Mouse (Mus musculus) stomach, embryonic 16.5 days (tissue): ENCODE results near the gene Ptpn3. TPM values are rescaled to one million over a fixed set of nuclear protein-coding genes. Genes with fewer than 3 reads are reported as not detected.
"Not testable (repeated sequence)": the region's sequence is repeated elsewhere in the genome, so short reads cannot be mapped to it uniquely, and the experiment has no call there.

ENCODE experiments used
- ATAC-seq: fragments of 200-750 bp; cut with Nextera tagmentation; 2 replicates; pipeline ENCODE4 v1.8.0; 2017; ENCODE audit warnings: moderate number of reproducible peaks, moderate TSS enrichment; ENCODE audit not compliant: insufficient read depth, low FRiP score
- H3K27ac ChIP-seq: fragments of 300-500 bp; sonication (generic); 2 replicates; pipeline ENCODE4 v1.5.1; 2014; ENCODE audit warnings: low read length
- H3K27me3 ChIP-seq: fragments of 300-500 bp; sonication (generic); 2 replicates; pipeline ENCODE4 v1.6.1; 2014; ENCODE audit warnings: low read length, control low read depth, mixed read lengths; ENCODE audit not compliant: control insufficient read depth, insufficient read depth
- H3K36me3 ChIP-seq: fragments of 300-500 bp; sonication (generic); 2 replicates; pipeline ENCODE4 v1.6.1; 2014; ENCODE audit warnings: low read length; ENCODE audit not compliant: control insufficient read depth, insufficient read depth
- H3K4me1 ChIP-seq: fragments of 300-500 bp; sonication (generic); 2 replicates; pipeline ENCODE4 v1.6.1; 2014; ENCODE audit warnings: low read length, control low read depth, mixed read lengths; ENCODE audit not compliant: control insufficient read depth, insufficient read depth
- H3K4me2 ChIP-seq: fragments of 300-500 bp; sonication (generic); 2 replicates; pipeline ENCODE4 v1.6.1; 2014; ENCODE audit warnings: low read depth, low read length, mixed read lengths
- H3K4me3 ChIP-seq: fragments of 300-500 bp; sonication (generic); replicated peaks from 2 replicates; pipeline ENCODE4 v1.5.1; 2014; ENCODE audit warnings: mild to moderate bottlenecking, low read length
- H3K9ac ChIP-seq: fragments of 300-500 bp; sonication (generic); 2 replicates; pipeline ENCODE4 v1.6.1; 2014; ENCODE audit warnings: low read length
- H3K9me3 ChIP-seq: fragments of 300-500 bp; sonication (generic); replicated peaks from 2 replicates; pipeline ENCODE4 v1.6.1; 2016; ENCODE audit warnings: low read length, control low read depth; ENCODE audit not compliant: control insufficient read depth
- WGBS: fragments of 180-500 bp; shearing (Covaris S2); extraction: QIAGEN DNeasy Blood & Tissue Kit; methylation state at CpG from one replicate; pipeline ENCODE4 v1.1.7; 2014; 5-methylcytosine and 5-hydroxymethylcytosine counted together
- polyA plus RNA-seq: library from polyadenylated mRNA; unstranded; fragments of >200 nt; fragmentation: Nextera tagmentation; extraction: Ambion mirVana; gene quantifications from 2 replicates; pipeline ENCODE4 v1.2.1, GENCODE M21; 2015

The Ptpn3 gene
- polyA plus RNA-seq, 1 experiment from 2014 or later: 7.1 TPM

DNA sequence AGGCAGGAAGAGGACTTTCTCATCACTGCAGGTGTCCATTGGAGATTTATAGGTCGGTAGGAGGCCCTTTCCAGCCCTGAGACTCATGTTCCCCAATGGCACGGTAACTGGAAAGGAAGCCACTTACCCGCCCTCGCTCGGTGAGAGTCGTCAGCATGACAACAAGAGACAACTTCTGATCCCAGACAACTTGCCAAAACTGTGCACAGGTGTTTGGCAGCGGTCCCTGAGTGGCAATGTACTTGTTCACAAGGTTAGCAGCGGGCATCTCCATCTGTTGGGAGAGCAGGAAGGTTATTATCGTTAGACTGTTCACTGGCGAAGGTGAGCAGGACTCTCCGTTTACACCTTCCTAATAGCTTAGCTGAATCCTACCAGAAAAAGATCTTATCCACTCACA, 96.9 kb downstream of the Ptpn3 start:
- WGBS: 85% methylated on average over 11 of the region's 11 CpGs
- no peak overlapping the region for H3K4me2 ChIP-seq
- no peak overlapping the region for H3K4me3 ChIP-seq
- ATAC-seq: no peak
- H3K9ac ChIP-seq: no peak overlapping the region
- no peaks in the 10 kb centered on the region for H3K4me1 ChIP-seq
- no peaks in the 10 kb centered on the region for H3K27me3 ChIP-seq
- H3K27ac ChIP-seq: peak overlapping the region; percentile 30; the same call in 1 of the 2 replicates
- H3K9me3 ChIP-seq: no peaks in the 10 kb centered on the region
- no peaks in the 10 kb centered on the region for H3K36me3 ChIP-seq

DNA sequence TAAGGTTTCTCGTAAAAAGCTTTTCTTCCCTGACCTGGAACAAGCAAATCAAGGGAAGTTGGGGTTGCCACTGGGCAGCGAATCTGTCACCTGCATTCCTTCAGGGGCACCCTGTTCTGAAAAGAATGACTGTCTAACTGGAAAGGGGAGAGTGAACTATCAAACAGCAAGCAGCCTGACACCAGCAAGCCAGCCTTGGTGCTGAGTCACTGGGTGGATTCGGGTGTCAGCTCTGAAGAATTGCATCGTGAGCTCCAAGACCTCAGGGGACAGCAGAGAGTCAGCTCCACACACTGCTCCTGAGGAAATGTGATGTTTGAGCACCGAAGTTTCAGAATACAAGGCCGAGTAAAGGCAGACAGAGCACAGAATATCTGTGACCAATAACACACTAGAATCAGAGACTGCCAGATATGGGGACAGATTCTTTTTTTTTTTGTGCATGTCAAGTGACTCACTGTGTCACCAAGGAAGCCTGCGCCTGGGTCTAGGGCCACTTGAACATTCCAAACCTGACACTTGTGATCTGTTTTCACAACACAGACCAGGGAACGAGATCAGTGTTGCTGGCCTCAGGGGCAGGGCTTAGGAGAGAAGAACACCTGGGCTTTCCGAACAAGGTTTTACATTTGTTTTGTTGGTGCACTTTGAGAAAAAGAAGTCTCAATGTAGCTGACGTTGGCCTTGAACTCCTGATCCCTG, 98.8 kb downstream of the Ptpn3 start:
- Histone ChIP-seq H3K4me2 (no peak overlapping the region), H3K27me3 (no peaks in the 10 kb centered on the region), H3K27ac (peak overlapping the region; percentile 79), H3K36me3 (peaks cover 5% of the 10 kb centered on the region; the same call in 1 of the 2 replicates), H3K4me1 (no peaks in the 10 kb centered on the region), H3K9me3 (no peaks in the 10 kb centered on the region), H3K9ac (no peak overlapping the region), H3K4me3 (no peak overlapping the region)
- peak; percentile 37; the same call in 1 of the 2 replicates for ATAC-seq
- 45% methylated on average over 10 of the region's 10 CpGs for WGBS

DNA sequence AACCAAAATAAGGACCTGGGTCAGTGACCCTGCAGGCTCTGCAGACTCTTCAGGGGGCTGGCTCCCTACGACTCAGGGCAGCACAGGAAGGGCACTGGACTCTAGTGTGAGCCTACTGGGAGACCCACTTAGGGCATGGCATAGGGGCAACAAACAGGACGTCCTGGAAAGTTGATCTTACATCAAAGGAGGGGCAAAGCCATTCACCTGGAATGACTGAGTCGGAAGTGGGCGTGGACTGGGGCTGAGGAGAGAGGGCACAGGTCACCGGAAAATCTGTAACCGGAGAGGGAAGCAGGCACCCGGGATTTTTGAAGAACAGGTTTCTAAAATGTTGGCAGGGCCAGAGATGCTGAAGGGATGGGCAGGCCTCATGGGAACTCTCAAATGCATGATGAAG, 99.5 kb downstream of the Ptpn3 start:
- Histone ChIP-seq H3K9me3 (no peaks in the 10 kb centered on the region), H3K4me1 (no peaks in the 10 kb centered on the region), H3K27me3 (no peaks in the 10 kb centered on the region), H3K9ac (no peak overlapping the region), H3K36me3 (peaks cover 5% of the 10 kb centered on the region; the same call in 1 of the 2 replicates), H3K4me3 (no peak overlapping the region), H3K27ac (peak overlapping the region; percentile 62; the same call in 1 of the 2 replicates), H3K4me2 (no peak overlapping the region)
- WGBS: 47% methylated on average over 7 of the region's 7 CpGs
- ATAC-seq: no peak

DNA sequence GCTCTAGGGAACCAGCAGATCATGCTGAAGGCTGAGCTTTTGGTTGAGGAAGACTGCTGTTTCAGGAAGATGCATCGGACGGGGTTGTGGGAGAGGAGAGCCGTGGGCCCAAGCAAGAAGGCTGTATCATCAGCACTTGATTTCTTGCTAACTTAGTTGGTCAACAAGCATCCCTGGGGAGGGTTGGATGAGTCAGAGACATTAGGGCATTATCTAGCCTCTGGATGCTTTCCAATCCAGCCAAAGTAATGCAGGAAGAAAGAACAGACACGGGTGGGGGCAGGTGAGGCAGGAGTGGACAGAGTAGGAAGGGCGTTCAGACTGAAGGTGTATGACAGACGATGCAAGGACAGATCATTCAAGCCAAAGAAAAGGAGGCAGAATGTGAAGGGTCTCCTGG, 101.0 kb downstream of the Ptpn3 start:
- Histone ChIP-seq H3K9ac (no peak overlapping the region), H3K4me3 (no peak overlapping the region), H3K4me1 (no peaks in the 10 kb centered on the region), H3K4me2 (no peak overlapping the region), H3K36me3 (peaks cover 5% of the 10 kb centered on the region; the same call in 1 of the 2 replicates), H3K27me3 (no peaks in the 10 kb centered on the region), H3K9me3 (no peaks in the 10 kb centered on the region), H3K27ac (no peak overlapping the region)
- WGBS: 88% methylated on average over 6 of the region's 6 CpGs
- no peak for ATAC-seq

DNA sequence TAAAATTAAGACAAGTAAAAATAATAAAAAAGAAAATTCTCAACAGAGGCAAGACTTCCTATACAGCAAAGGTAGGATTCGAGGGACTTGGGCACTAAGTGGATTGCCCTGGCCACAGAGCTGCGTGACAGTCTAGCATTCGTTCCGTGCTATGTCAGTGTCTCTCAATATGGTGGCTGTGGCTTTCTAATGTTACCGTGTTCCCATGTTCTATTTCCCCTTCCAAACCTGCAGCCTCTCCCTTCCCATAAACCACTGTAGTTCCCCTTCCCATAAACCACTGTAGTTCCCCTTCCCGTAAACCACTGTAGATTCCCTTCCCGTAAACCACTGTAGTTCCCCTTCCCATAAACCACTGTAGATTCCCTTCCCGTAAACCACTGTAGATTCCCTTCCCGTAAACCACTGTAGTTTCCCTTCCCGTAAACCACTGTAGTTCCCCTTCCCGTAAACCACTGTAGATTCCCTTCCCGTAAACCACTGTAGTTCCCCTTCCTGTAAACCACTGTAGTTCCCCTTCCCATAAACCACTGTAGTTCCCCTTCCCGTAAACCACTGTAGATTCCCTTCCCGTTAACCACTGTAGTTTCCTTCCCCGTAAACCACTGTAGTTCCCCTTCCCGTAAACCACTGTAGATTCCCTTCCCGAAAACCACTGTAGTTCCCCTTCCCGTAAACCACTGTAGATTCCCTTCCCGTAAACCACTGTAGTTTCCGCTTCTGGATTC, 102.8 kb downstream of the Ptpn3 start:
- H3K4me1 ChIP-seq, H3K27me3 ChIP-seq, H3K36me3 ChIP-seq, H3K4me2 ChIP-seq, H3K9me3 ChIP-seq, ATAC-seq, H3K9ac ChIP-seq, H3K4me3 ChIP-seq, H3K27ac ChIP-seq: not testable (repeated sequence)
- 96% methylated on average over 20 of the region's 20 CpGs for WGBS

DNA sequence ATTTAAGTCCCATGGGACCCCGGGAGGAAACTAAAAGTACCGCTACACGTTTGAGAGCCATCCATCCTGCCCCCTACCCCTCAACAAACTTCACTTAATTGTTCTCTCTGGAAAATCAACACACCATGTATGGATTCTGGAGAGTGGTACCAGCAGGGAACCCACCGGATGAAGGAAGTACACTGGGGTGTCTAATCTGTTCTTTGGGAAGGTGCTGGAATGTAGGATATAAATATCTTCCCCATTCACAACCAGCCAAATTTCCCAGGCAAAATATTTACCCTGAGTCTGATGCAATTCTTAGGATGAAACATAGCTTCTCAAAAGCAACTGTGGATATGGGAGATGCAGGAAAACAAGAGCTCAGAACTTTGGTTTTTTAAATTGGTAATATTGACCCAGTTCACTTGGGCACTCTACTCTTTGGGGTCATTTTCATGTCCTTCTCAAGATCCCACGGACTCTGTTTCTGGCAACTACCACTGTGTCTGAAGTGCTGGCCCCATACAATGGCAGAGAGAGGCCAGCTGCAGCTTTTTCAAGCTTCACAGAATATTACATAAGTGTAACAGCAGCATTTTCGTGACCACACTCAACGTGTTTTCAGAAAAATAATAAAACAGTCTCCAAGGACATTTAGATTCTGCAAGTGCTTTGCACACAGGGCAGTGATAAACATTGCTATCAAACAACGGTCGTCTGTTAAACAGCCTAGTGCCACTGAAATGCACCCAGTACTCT, 109.9 kb downstream of the Ptpn3 start:
- Histone ChIP-seq H3K27ac (no peak overlapping the region), H3K9ac (no peak overlapping the region), H3K4me1 (no peaks in the 10 kb centered on the region), H3K36me3 (no peaks in the 10 kb centered on the region; the same call in 1 of the 2 replicates), H3K27me3 (no peaks in the 10 kb centered on the region), H3K4me3 (no peak overlapping the region), H3K4me2 (no peak overlapping the region), H3K9me3 (no peaks in the 10 kb centered on the region)
- no peak for ATAC-seq
- 62% methylated on average over 9 of the region's 9 CpGs for WGBS

DNA sequence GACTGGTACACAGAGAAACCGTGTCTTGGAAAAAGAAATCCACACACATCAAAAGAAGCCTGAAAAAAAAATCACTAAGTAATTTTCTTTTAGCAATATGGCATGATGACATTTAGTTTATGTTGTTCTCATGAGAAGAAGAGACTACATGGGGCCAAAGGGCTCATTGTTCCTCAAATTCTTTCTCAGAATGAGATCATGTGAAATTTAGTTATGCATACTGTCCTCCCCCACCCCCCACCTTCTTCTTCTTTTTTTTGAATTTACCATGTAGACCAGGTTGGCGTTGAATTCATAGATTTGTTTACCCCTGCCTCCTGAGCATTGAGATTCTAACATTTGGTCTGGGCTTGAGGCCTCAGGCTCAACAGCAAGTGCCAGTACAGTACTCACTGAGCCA, 111.8 kb downstream of the Ptpn3 start:
- Histone ChIP-seq H3K27me3 (no peaks in the 10 kb centered on the region), H3K36me3 (no peaks in the 10 kb centered on the region), H3K9me3 (no peaks in the 10 kb centered on the region), H3K27ac (no peak overlapping the region), H3K4me3 (no peak overlapping the region), H3K4me2 (no peak overlapping the region), H3K4me1 (no peaks in the 10 kb centered on the region), H3K9ac (no peak overlapping the region)
- 70% methylated on average over 2 of the region's 2 CpGs for WGBS
- ATAC-seq: no peak

DNA sequence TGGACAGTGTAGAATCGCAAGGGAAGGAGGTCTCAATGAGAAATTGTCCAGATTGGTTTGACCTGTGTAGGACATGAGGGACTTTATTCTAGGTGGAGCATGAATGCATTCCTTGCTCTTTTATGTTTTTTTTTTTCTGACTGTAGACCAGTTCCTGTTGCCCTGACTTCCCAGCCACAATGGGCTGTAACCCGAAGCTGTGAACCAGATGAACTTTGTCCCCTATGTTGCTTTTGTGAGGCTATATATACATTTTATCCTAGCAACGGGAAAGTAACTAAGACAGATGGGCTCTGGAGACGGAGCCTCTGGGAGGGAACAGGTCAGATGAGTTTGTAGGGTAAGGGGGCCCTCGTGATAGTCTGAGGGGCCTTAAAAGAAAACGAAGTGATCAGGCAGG, 115.6 kb downstream of the Ptpn3 start:
- ATAC-seq: peak; percentile 70; the same call in 1 of the 2 replicates
- no peaks in the 10 kb centered on the region for H3K36me3 ChIP-seq
- H3K27me3 ChIP-seq: no peaks in the 10 kb centered on the region
- WGBS: 8% methylated on average over 6 of the region's 6 CpGs
- H3K27ac ChIP-seq: peak overlapping the region; percentile 58
- no peaks in the 10 kb centered on the region for H3K4me1 ChIP-seq
- 0 out of 2 replicates have a peak overlapping the region, but pooled peaks have one; percentile 6 for H3K4me2 ChIP-seq
- H3K9me3 ChIP-seq: no peaks in the 10 kb centered on the region
- H3K9ac ChIP-seq: no peak overlapping the region
- no peak overlapping the region for H3K4me3 ChIP-seq

DNA sequence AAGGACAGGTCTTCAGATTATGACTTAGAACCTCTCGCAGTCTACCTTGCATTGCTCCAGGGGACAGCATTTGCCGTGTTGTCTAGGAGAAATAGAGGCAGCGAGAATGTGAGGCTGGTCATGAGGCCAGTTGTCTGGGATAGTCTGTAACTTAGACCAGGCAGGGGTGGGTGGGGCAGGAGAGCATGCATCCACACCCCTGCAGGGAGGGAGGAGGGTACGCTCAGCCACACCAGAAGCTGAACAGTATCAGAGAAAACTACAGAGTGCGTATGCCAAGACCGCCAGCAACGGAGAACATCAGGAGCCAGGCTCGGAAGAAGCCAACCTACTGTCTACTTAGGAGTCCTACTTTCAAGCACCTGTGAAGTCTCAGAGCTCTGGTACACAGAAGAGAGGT, 116.2 kb downstream of the Ptpn3 start:
- no peaks in the 10 kb centered on the region for H3K27me3 ChIP-seq
- WGBS: 66% methylated on average over 8 of the region's 8 CpGs
- H3K36me3 ChIP-seq: no peaks in the 10 kb centered on the region
- ATAC-seq: peak; percentile 45; the same call in 1 of the 2 replicates
- no peaks in the 10 kb centered on the region for H3K9me3 ChIP-seq
- H3K27ac ChIP-seq: peak overlapping the region; percentile 58
- 0 out of 2 replicates have a peak overlapping the region, but pooled peaks have one; percentile 6 for H3K4me2 ChIP-seq
- no peak overlapping the region for H3K9ac ChIP-seq
- H3K4me3 ChIP-seq: no peak overlapping the region
- no peaks in the 10 kb centered on the region for H3K4me1 ChIP-seq
